Mouse (Mus musculus) intestine, embryonic 14.5 days (tissue): ENCODE data around the gene 1700025G04Rik. TPM values are rescaled to one million over a fixed set of nuclear protein-coding genes. Genes with fewer than 3 reads are reported as not detected.

Source experiments
- ATAC-seq: fragments of 200-750 bp; cut with Nextera tagmentation; replicated peaks from 2 replicates; pipeline ENCODE4 v1.8.0; 2017; ENCODE audit warnings: low read depth, moderate number of reproducible peaks, moderate TSS enrichment, moderate library complexity; ENCODE audit not compliant: low FRiP score, low TSS enrichment
- DNase-seq: peaks from one replicate; pipeline ENCODE4 v3.0.0-alpha.2; 2018; ENCODE audit warnings: low spot score
- H3K27ac ChIP-seq: fragments of 300-500 bp; sonication (generic); 2 replicates; pipeline ENCODE4 v1.5.1; 2014; ENCODE audit warnings: low read depth, mild to moderate bottlenecking, control low read depth
- H3K27me3 ChIP-seq: fragments of 300-500 bp; sonication (generic); replicated peaks from 2 replicates; pipeline ENCODE4 v1.6.1; 2014; ENCODE audit warnings: low read length, control low read depth; ENCODE audit not compliant: control insufficient read depth, insufficient read depth
- H3K36me3 ChIP-seq: fragments of 300-500 bp; sonication (generic); 2 replicates; pipeline ENCODE4 v1.6.1; 2014; ENCODE audit warnings: low read length, control low read depth; ENCODE audit not compliant: control insufficient read depth, insufficient read depth
- H3K4me1 ChIP-seq: fragments of 300-500 bp; sonication (generic); replicated peaks from 2 replicates; pipeline ENCODE4 v1.6.1; 2014; ENCODE audit warnings: low read length, control low read depth, mixed read lengths; ENCODE audit not compliant: control insufficient read depth, insufficient read depth
- H3K4me2 ChIP-seq: fragments of 300-500 bp; sonication (generic); 2 replicates; pipeline ENCODE4 v1.6.1; 2014; ENCODE audit warnings: low read length
- H3K4me3 ChIP-seq: fragments of 300-500 bp; sonication (generic); 2 replicates; pipeline ENCODE4 v1.5.1; 2014; ENCODE audit warnings: low read depth, low read length, control low read depth, mixed read lengths
- H3K9ac ChIP-seq: fragments of 300-500 bp; sonication (generic); 2 replicates; pipeline ENCODE4 v1.6.1; 2014; ENCODE audit warnings: mild to moderate bottlenecking, low read length
- H3K9me3 ChIP-seq: fragments of 300-500 bp; sonication (generic); 2 replicates; pipeline ENCODE4 v1.6.1; 2016; ENCODE audit warnings: low read length, control low read depth; ENCODE audit not compliant: control insufficient read depth
- WGBS: fragments of 180-500 bp; shearing (Covaris S2); extraction: QIAGEN DNeasy Blood & Tissue Kit; methylation state at CpG from one replicate; pipeline ENCODE4 v1.1.7; 2014; 5-methylcytosine and 5-hydroxymethylcytosine counted together
- polyA plus RNA-seq: library from polyadenylated mRNA; unstranded; fragments of >200 nt; fragmentation: Nextera tagmentation; extraction: Ambion mirVana; gene quantifications from 2 replicates; pipeline ENCODE4 v1.2.1, GENCODE M21; 2014

Gene 1700025G04Rik
- polyA plus RNA-seq, 1 experiment from 2014 or later: 27.7 TPM

- H3K9ac ChIP-seq: no peak overlapping the region
- ATAC-seq (no peak), DNase-seq (no peak)
- H3K27me3 ChIP-seq: no peaks in the 10 kb centered on the region
- no peaks in the 10 kb centered on the region for H3K9me3 ChIP-seq
- 0 out of 2 replicates have a peak, but pooled peaks cover 12% of the 10 kb centered on the region for H3K36me3 ChIP-seq
- H3K4me3 ChIP-seq: no peak overlapping the region
- no peak overlapping the region for H3K4me2 ChIP-seq
- H3K4me1 ChIP-seq: peaks cover 7% of the 10 kb centered on the region
- WGBS: 85% methylated on average over 6 of the region's 6 CpGs
- H3K27ac ChIP-seq: no peak overlapping the region
These were observed 83.4 kb downstream of the 1700025G04Rik start for GRCm38 (mm10) chr1:152006529-152006928.

GRCm38 (mm10) chr1:152004509-152004908 lies 85.4 kb downstream of the 1700025G04Rik start:
- H3K27ac ChIP-seq: no peak overlapping the region
- DNase-seq (no peak), ATAC-seq (no peak)
- H3K9me3 ChIP-seq: no peaks in the 10 kb centered on the region
- H3K4me3 ChIP-seq: no peak overlapping the region
- H3K9ac ChIP-seq: no peak overlapping the region
- peaks cover 7% of the 10 kb centered on the region for H3K4me1 ChIP-seq
- H3K36me3 ChIP-seq: 0 out of 2 replicates have a peak, but pooled peaks cover 12% of the 10 kb centered on the region
- H3K27me3 ChIP-seq: no peaks in the 10 kb centered on the region
- WGBS: 90% methylated on average over 6 of the region's 6 CpGs
- no peak overlapping the region for H3K4me2 ChIP-seq

- WGBS: 80% methylated on average over 5 of the region's 5 CpGs
- Histone ChIP-seq H3K9ac (no peak overlapping the region), H3K4me1 (peaks cover 8% of the 10 kb centered on the region; the same call in 1 of the 2 replicates), H3K27ac (no peak overlapping the region), H3K4me3 (no peak overlapping the region), H3K9me3 (no peaks in the 10 kb centered on the region), H3K4me2 (no peak overlapping the region), H3K36me3 (0 out of 2 replicates have a peak, but pooled peaks cover 5% of the 10 kb centered on the region), H3K27me3 (no peaks in the 10 kb centered on the region)
- DNase-seq: no peak
- ATAC-seq: no peak
These were observed 89.5 kb downstream of the 1700025G04Rik start for GRCm38 (mm10) chr1:152000461-152000860.

GRCm38 (mm10) chr1:151999424-151999842 lies 90.5 kb downstream of the 1700025G04Rik start:
- H3K27ac ChIP-seq: no peak overlapping the region
- no peak overlapping the region for H3K9ac ChIP-seq
- H3K27me3 ChIP-seq: no peaks in the 10 kb centered on the region
- no peak overlapping the region for H3K4me2 ChIP-seq
- no peak for ATAC-seq
- no peak overlapping the region for H3K4me3 ChIP-seq
- peaks cover 8% of the 10 kb centered on the region; the same call in 1 of the 2 replicates for H3K4me1 ChIP-seq
- DNase-seq: no peak
- WGBS: 61% methylated on average over 7 of the region's 7 CpGs
- H3K36me3 ChIP-seq: no peaks in the 10 kb centered on the region
- H3K9me3 ChIP-seq: no peaks in the 10 kb centered on the region

GRCm38 (mm10) chr1:151998721-151999206 lies 91.2 kb downstream of the 1700025G04Rik start:
- H3K9me3 ChIP-seq: no peaks in the 10 kb centered on the region
- 76% methylated on average over 8 of the region's 8 CpGs for WGBS
- no peaks in the 10 kb centered on the region for H3K36me3 ChIP-seq
- no peaks in the 10 kb centered on the region for H3K27me3 ChIP-seq
- no peak overlapping the region for H3K27ac ChIP-seq
- no peak overlapping the region for H3K4me2 ChIP-seq
- H3K4me1 ChIP-seq: peaks cover 8% of the 10 kb centered on the region; the same call in 1 of the 2 replicates
- DNase-seq: no peak
- no peak for ATAC-seq
- no peak overlapping the region for H3K9ac ChIP-seq
- H3K4me3 ChIP-seq: no peak overlapping the region

- peaks cover 8% of the 10 kb centered on the region; the same call in 1 of the 2 replicates for H3K4me1 ChIP-seq
- no peak overlapping the region for H3K9ac ChIP-seq
- 81% methylated on average over 7 of the region's 7 CpGs for WGBS
- ATAC-seq (no peak), DNase-seq (no peak)
- no peaks in the 10 kb centered on the region for H3K27me3 ChIP-seq
- no peak overlapping the region for H3K4me3 ChIP-seq
- H3K9me3 ChIP-seq: no peaks in the 10 kb centered on the region
- no peak overlapping the region for H3K4me2 ChIP-seq
- H3K27ac ChIP-seq: no peak overlapping the region
- H3K36me3 ChIP-seq: no peaks in the 10 kb centered on the region
These were observed 92.3 kb downstream of the 1700025G04Rik start for GRCm38 (mm10) chr1:151997591-151997990.

GRCm38 (mm10) chr1:151995948-151996697 lies 93.8 kb downstream of the 1700025G04Rik start:
- ATAC-seq: no peak

GRCm38 (mm10) chr1:151994271-151994670 lies 95.7 kb downstream of the 1700025G04Rik start:
- Histone ChIP-seq H3K4me1 (peaks cover 13% of the 10 kb centered on the region; the same call in 1 of the 2 replicates), H3K4me3 (no peak overlapping the region), H3K9me3 (0 out of 2 replicates have a peak, but pooled peaks cover 2% of the 10 kb centered on the region), H3K36me3 (no peaks in the 10 kb centered on the region), H3K4me2 (no peak overlapping the region), H3K27ac (no peak overlapping the region), H3K9ac (no peak overlapping the region), H3K27me3 (no peaks in the 10 kb centered on the region)
- ATAC-seq (no peak), DNase-seq (no peak)
- 72% methylated on average over 6 of the region's 6 CpGs for WGBS

More at GRCm38 (mm10) chr1:151995948-151996697, 93.8 kb downstream of the 1700025G04Rik start:
- H3K27me3 ChIP-seq: no peaks in the 10 kb centered on the region
- 66% methylated on average over 10 of the region's 10 CpGs for WGBS
- H3K4me2 ChIP-seq: no peak overlapping the region
- 0 out of 2 replicates have a peak, but pooled peaks cover 2% of the 10 kb centered on the region for H3K9me3 ChIP-seq
- H3K4me1 ChIP-seq: peaks cover 9% of the 10 kb centered on the region; the same call in 1 of the 2 replicates
- no peaks in the 10 kb centered on the region for H3K36me3 ChIP-seq
- no peak for DNase-seq
- H3K4me3 ChIP-seq: no peak overlapping the region
- no peak overlapping the region for H3K9ac ChIP-seq
- H3K27ac ChIP-seq: no peak overlapping the region
